Mouse (Mus musculus): ENCODE measurements around the gene Abcg3. TPM values are rescaled to one million over a fixed set of nuclear protein-coding genes. Genes with fewer than 3 reads are reported as not detected.
"Not testable (repeated sequence)": the region's sequence is repeated elsewhere in the genome, so short reads cannot be mapped to it uniquely, and the experiment has no call there.

The Abcg3 gene
- under 1 TPM; 0.53 to 0.93 TPM for total RNA-seq (2021)
- long read RNA-seq, experiment 1, partial matches to known transcripts: 0 of 1 reads
- long read RNA-seq, experiment 1, other reads (novel, unspliced or antisense): 1 of 1 reads
- long read RNA-seq, experiment 2, partial matches to known transcripts: 0 of 1 reads
- long read RNA-seq, experiment 2, other reads (novel, unspliced or antisense): 0 of 1 reads

- DNase-seq (ENCODE audit: low spot score in 2 of 2): no peak
Measured at GRCm38 (mm10) chr5:104982535-104982934, at the start of gene Abcg3. Gene Abcg3 (minus strand): TSS chr5:104982718.

- no peak for DNase-seq (ENCODE audit: low spot score in 2 of 2)
Measured at GRCm38 (mm10) chr5:105012551-105012950, 30.0 kb upstream of the Abcg3 start.

GRCm38 (mm10) chr5:105011570-105011969 is 29.1 kb upstream of the Abcg3 start:
- no peak for DNase-seq (ENCODE audit: low spot score in 2 of 2)

GRCm38 (mm10) chr5:105010376-105010775 is 27.9 kb upstream of the Abcg3 start:
- DNase-seq (ENCODE audit: low spot score in 2 of 2): no peak

- no peak for DNase-seq (ENCODE audit: low spot score in 2 of 2)
Measured at GRCm38 (mm10) chr5:104989411-104989810, 6.9 kb upstream of the Abcg3 start.

- no peak for DNase-seq (ENCODE audit: low spot score in 2 of 2)
Measured at GRCm38 (mm10) chr5:104988000-104988399, 5.5 kb upstream of the Abcg3 start.

- DNase-seq (ENCODE audit: low spot score in 2 of 2): peak in 1 of 2 experiments; percentile 28
Measured at GRCm38 (mm10) chr5:104986706-104987105, 4.2 kb upstream of the Abcg3 start.

GRCm38 (mm10) chr5:104979040-104979513 is 3.4 kb downstream of the Abcg3 start:
- no peak for DNase-seq (ENCODE audit: low spot score in 2 of 2)

GRCm38 (mm10) chr5:104958141-104958793 is 24.3 kb downstream of the Abcg3 start:
- no peak for DNase-seq (ENCODE audit: low spot score in 2 of 2)

- DNase-seq (ENCODE audit: low spot score in 2 of 2): no peak
Measured at GRCm38 (mm10) chr5:104955208-104955607, 27.3 kb downstream of the Abcg3 start.

- no peak for DNase-seq (ENCODE audit: low spot score in 2 of 2)
Measured at GRCm38 (mm10) chr5:104946951-104947350, 35.6 kb downstream of the Abcg3 start.

- no peak for DNase-seq (ENCODE audit: low spot score in 2 of 2)
Measured at GRCm38 (mm10) chr5:104934148-104934547, 48.4 kb downstream of the Abcg3 start.

GRCm38 (mm10) chr5:104906556-104906955 is 76.0 kb downstream of the Abcg3 start:
- not testable (repeated sequence) for DNase-seq (ENCODE audit: low spot score in 2 of 2)

Other genes with a start within 250 kb of the Abcg3 start
- gene Zfp951, start 122.6 kb downstream of the Abcg3 start, total RNA-seq (2021): 1 to 10 TPM; 2.0 to 2.8 TPM
- gene Gbp9, start 156.8 kb upstream of the Abcg3 start, total RNA-seq (2021): 1 to 10 TPM; 7.3 to 8.7 TPM
- 1 to 10 TPM in 1 of 2 experiments, under 1 TPM in 1; 0.43 to 1.4 TPM for gene Gbp8, start 156.8 kb upstream of the Abcg3 start, total RNA-seq (2021)
- gene Gbp4, start 156.9 kb upstream of the Abcg3 start, total RNA-seq (2021): 10 to 100 TPM in 1 of 2 experiments, 1 to 10 TPM in 1; 6.0 to 10.9 TPM

All from adrenal gland, adult 18-20 months (tissue).